Mouse (Mus musculus) gastrocnemius, adult 2 months (tissue): Measurements from ENCODE around the gene Bcl3. TPM values are rescaled to one million over a fixed set of nuclear protein-coding genes. Genes with fewer than 3 reads are reported as not detected.

Experiments
- DNase-seq: peaks from one replicate; pipeline ENCODE4 v3.0.0; 2022
- H3K27ac ChIP-seq: fragments of 200-600 bp; 2 replicates; pipeline ENCODE4 v1.8.1; 2022; ENCODE audit warnings: mild to moderate bottlenecking
- H3K4me3 ChIP-seq: fragments of 200-600 bp; 2 replicates; pipeline ENCODE4 v1.8.1; 2022; ENCODE audit warnings: mild to moderate bottlenecking, moderate library complexity
- CTCF ChIP-seq: fragments of 200-600 bp; IDR thresholded peaks from 2 replicates; pipeline ENCODE4 v1.8.1; 2022; ENCODE audit warnings: antibody characterized with exemption, mild to moderate bottlenecking, moderate library complexity
- intact Hi-C: fragments of 180-260 bp; cut with DNase I; formaldehyde crosslinking; loops from one replicate; pipeline ENCODE4 v1.15.1; 2025
- total RNA-seq, 2 experiments: library from RNA; stranded (reverse); gene quantifications; 2 replicates each; pipeline ENCODE4 v1.2.3; 2021

Bcl3 gene
- total RNA-seq, 2 experiments from 2014 or later: 1.3 to 1.5 TPM

- intact Hi-C loops: no loop called here
- TF ChIP-seq CTCF: no peak
- DNase-seq: no peak
- Histone ChIP-seq H3K4me3 (peak overlapping the region; percentile 73), H3K27ac (peak overlapping the region; percentile 84)
Measured at GRCm38 (mm10) chr7:19815296-19816223, 7.0 kb downstream of the Bcl3 start.

DNA sequence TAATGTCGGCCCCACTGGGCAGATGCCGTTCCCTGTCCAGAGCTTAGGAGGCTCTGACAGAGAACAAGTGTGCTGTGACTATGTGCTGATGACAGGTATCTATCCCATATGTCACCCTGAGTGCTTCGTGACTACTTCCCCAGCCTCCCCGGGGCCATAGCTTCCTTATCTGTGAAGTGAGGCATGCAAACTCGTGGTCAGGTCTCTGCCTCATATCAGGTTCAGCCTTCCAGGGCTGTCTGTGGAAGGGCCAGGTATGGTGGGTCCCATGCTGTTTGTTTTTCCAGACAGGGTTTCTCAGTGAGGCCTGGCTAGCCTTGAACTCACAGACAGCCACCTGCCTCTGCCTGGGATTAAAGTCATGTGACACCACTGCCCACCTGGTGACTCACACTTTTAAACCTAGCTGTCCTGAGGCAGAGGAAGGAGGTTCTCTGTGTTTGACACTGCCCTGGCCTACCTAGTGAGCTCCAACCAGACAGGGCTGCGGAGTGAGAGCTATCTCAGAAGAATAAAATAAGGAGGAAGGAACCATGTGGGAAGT is 8.9 kb downstream of the Bcl3 start:
- no peak for DNase-seq
- intact Hi-C loops: no loop called here

GRCm38 (mm10) chr7:19813161-19813560 is 9.4 kb downstream of the Bcl3 start:
- H3K4me3 ChIP-seq: no peak overlapping the region
- H3K27ac ChIP-seq: no peak overlapping the region
- intact Hi-C loops: no loop called here
- TF ChIP-seq CTCF: no peak
- DNase-seq: no peak

More for the DNA sequence above, 8.9 kb downstream of the Bcl3 start:
- Histone ChIP-seq H3K4me3 (no peak overlapping the region), H3K27ac (no peak overlapping the region)
- TF ChIP-seq CTCF: no peak

- intact Hi-C loops: loop anchor here (2.0 kb wide), 1 partner anchor 20 kb away; no protein-coding TSS in a partner anchor
- no peak overlapping the region for H3K4me3 ChIP-seq
Measured at GRCm38 (mm10) chr7:19811114-19811513, 11.5 kb downstream of the Bcl3 start.

GRCm38 (mm10) chr7:19809369-19809768 is 13.2 kb downstream of the Bcl3 start:
- H3K4me3 ChIP-seq: peak overlapping the region; percentile 37
- peak; percentile 49 for DNase-seq
- no peak for TF ChIP-seq CTCF
- intact Hi-C loops: no loop called here
- peak overlapping the region; percentile 49 for H3K27ac ChIP-seq

More at GRCm38 (mm10) chr7:19811114-19811513, 11.5 kb downstream of the Bcl3 start:
- peak; percentile 79 for DNase-seq
- no peak for TF ChIP-seq CTCF
- no peak overlapping the region for H3K27ac ChIP-seq

DNA sequence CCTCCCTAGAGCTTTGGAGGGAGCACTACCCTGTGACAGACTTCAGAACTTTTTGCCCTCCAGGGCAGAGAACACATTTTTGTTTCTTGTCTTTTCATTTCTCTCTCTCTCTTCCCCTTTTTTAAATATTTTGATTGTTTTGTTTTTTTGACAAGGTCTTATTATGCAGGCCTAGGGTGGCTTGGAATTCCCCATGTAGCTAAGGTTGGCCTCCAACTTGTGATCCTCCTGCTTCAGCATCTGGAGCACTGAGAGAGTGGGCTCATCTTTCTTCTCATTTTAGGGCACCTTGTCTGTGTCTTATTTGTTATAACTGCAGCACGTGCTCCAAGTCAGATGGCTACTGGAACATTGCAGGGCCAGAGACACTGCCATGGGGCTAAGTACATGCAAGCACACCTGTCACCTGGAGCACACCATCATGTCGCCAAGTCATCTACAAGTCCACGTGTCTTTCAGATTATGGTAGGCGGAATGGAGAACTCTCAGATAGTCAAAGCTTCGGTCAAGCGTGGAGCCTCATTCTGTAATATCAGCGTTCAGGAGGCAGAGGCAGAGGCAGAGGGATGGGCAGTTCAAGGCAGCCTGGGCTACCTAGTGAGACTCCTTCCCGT is 16.1 kb downstream of the Bcl3 start:
- DNase-seq: no peak
- TF ChIP-seq CTCF: no peak
- no peak overlapping the region for H3K4me3 ChIP-seq
- no peak overlapping the region for H3K27ac ChIP-seq
- intact Hi-C loops: no loop called here

DNA sequence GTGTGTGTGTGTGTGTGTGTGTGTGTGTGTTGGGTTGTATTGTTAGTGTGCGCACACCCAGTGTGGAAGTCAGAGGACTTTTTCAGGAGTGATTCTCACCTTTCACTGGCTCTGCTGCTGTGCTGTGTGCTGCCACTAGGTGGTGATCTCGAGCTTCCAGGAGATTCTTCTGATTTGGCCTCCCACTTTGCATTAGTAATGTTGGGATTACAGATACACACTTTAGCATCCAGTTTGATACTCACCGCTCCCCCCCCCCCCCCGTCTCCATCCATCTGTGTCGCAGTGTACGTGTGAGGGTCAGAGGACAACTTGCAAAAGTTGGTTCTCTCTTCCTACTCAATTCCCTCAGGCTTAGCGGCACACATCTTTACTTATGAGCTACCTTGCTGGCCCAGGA is 19.6 kb downstream of the Bcl3 start:
- intact Hi-C loops: loop anchor here (1.0 kb wide), 1 partner anchor 40 kb away; no protein-coding TSS in a partner anchor
- TF ChIP-seq CTCF: peak; percentile 79
- Histone ChIP-seq H3K4me3 (no peak overlapping the region), H3K27ac (no peak overlapping the region)
- peak; percentile 70 for DNase-seq

- peak; percentile 61 for DNase-seq
- TF ChIP-seq CTCF: peak; percentile 80
- intact Hi-C loops: no loop called here
- H3K27ac ChIP-seq: no peak overlapping the region
- H3K4me3 ChIP-seq: no peak overlapping the region
Measured at GRCm38 (mm10) chr7:19800764-19801163, 21.8 kb downstream of the Bcl3 start.

DNA sequence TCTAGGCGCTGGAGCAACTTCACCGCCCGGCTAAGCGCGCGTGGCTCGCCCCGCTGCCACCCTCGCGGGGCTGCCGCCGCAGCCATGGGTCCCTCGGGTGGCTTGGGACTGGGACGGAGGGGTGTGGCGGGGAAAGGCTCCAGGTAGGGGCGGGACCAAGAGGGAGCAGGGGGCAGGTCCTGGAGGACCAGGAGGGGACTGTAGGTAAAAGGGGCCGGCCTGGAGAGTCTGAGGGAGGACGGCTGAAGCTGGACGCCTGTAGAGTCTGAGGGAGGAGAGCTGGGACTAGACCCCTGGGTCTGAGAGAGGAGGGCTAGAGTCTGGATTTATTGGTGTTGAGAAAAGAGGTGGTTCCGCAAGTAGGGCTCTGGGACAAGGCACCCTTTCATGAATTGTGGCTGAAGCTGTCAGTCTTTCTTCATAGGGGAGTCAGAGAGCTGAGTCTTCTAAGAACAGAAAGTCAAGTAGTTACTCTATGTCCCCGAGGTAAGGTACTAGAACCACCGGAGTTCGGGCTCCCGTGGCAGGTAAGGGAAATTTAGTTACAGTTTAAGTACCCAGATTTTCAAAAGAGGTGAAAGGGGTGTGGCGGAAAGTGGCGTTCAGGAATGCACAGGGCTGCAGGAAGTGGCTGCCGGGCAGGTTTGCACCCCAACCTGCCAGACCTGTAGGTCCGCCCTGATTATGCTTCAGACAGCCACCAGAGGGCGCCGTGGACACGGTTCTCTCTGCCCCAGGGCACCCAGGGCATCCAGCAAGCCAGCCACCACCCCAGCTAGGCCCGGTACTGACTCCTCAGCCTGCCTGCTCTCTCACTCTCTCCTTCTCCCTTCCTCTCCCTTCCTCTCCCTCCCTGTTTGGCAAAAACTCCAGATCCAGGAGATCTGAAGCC is 25.6 kb downstream of the Bcl3 start, which contains the start of gene Cblc:
Gene Cblc, minus strand, starts transcription at position 113 of the 892 bp plus-strand sequence.
- H3K27ac ChIP-seq: no peak within 1 kb of the TSS
- H3K4me3 ChIP-seq: peak within 1 kb of the TSS; percentile 57
- peak; percentile 86 for DNase-seq
- peak; percentile 95 for TF ChIP-seq CTCF
- intact Hi-C loops: no loop called here

- TF ChIP-seq CTCF: no peak
- intact Hi-C loops: no loop called here
- no peak overlapping the region for H3K27ac ChIP-seq
- no peak for DNase-seq
- peak overlapping the region; percentile 57 for H3K4me3 ChIP-seq
Measured at GRCm38 (mm10) chr7:19796254-19796653, 26.3 kb downstream of the Bcl3 start.

DNA sequence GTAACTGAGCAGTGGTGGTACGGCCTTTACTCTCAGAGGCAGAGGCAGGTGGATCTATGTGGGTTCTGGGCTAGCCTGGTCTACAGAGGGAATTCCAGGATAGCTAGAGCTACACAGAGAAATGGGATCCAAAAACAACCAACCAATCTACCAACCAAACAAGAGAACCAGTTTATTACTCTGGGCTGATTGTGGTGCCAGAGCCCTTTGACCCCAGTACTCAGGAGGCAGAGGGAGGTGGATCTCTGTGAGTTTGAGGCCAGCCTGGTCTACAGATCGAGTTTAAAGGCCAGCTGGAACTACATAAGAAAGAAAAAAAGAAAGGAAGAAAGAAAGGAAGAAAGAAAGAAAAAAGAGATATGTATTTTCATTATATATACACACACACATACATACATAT is 27.3 kb downstream of the Bcl3 start:
- no peak for DNase-seq
- TF ChIP-seq CTCF: no peak
- intact Hi-C loops: no loop called here
- no peak overlapping the region for H3K27ac ChIP-seq
- H3K4me3 ChIP-seq: no peak overlapping the region
